Mouse (Mus musculus): ENCODE results near the gene Tmc6. TPM values are rescaled to one million over a fixed set of nuclear protein-coding genes. Genes with fewer than 3 reads are reported as not detected.
A peak's percentile ranks its signal among the peaks of the same experiment; 100 is the strongest.

The Tmc6 gene
- polyA plus RNA-seq, 1 experiment from 2014 or later: 20.2 TPM

DNA sequence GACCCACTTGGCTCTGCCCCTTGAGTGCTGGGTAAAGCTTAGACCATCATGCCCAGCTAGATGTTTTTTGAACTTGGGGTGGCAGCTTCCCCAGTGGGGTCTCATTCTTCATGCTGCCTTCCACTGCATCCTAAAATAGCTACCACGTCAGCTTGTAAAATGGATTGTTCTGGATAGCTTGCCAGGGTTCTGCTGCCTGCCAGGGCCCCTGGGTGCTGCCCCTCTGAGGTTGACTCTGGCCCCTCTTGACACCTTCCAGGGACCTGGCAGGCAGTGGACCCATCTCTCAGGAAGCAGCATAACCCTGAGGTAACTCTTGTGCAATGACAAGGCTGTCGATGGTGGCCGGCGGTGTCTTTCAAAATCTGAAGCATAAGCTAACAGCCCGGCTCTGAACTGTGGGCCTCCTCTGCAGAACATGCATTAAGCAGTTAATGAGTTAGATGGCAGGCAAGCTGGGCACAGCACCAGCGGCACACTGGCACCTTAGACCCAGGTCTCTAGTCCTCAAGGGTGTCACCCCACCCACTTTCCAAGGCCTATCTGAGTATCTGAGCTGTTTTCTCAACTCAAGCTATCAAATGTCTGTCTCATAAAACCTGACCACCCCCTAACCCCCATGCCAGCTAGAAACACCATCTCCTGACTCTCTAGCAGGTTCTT is 32.8 kb upstream of the Tmc6 start:
- TF ChIP-seq CTCF (IDR thresholded peaks at IDR 0.05; ENCODE audit: low read depth) (no peak), EP300 (IDR thresholded peaks at IDR 0.05; ENCODE audit: low read depth) (no peak)
- Histone ChIP-seq H3K27me3 (ENCODE audit: insufficient read depth, low read length) (no peaks in the 10 kb centered on the region), H3K4me1 (ENCODE audit: insufficient read depth) (peaks cover 19% of the 10 kb centered on the region), H3K4me2 (ENCODE audit: low read depth, low read length) (no peak overlapping the region), H3K9ac (replicated peaks) (no peak overlapping the region), H3K9me3 (ENCODE audit: low read length) (no peaks in the 10 kb centered on the region), H3K27ac (ENCODE audit: low read depth) (peak overlapping the region; percentile 58; the same call in 1 of the 2 replicates), H3K4me3 (ENCODE audit: low read depth, low read length) (no peak overlapping the region), H3K36me3 (replicated peaks; ENCODE audit: insufficient read depth, low read length) (peaks cover 82% of the 10 kb centered on the region)
- DNase-seq (no peak), ATAC-seq (no peak)
- WGBS (ENCODE audit: insufficient replicate concordance): 64% methylated on average over 6 of the region's 6 CpGs

- TF ChIP-seq EP300 (IDR thresholded peaks at IDR 0.05; ENCODE audit: low read depth) (no peak), CTCF (IDR thresholded peaks at IDR 0.05; ENCODE audit: low read depth) (no peak)
- H3K9ac ChIP-seq (replicated peaks): no peak overlapping the region
- peaks cover 73% of the 10 kb centered on the region for H3K36me3 ChIP-seq (replicated peaks; ENCODE audit: insufficient read depth, low read length)
- WGBS (ENCODE audit: insufficient replicate concordance): 49% methylated on average over 5 of the region's 5 CpGs
- peak overlapping the region; percentile 45; the same call in 1 of the 2 replicates for H3K27ac ChIP-seq (ENCODE audit: low read depth)
- ATAC-seq (no peak), DNase-seq (no peak)
- no peaks in the 10 kb centered on the region for H3K9me3 ChIP-seq (ENCODE audit: low read length)
- H3K27me3 ChIP-seq (ENCODE audit: insufficient read depth, low read length): no peaks in the 10 kb centered on the region
- H3K4me2 ChIP-seq (ENCODE audit: low read depth, low read length): no peak overlapping the region
- H3K4me3 ChIP-seq (ENCODE audit: low read depth, low read length): no peak overlapping the region
- peaks cover 22% of the 10 kb centered on the region for H3K4me1 ChIP-seq (ENCODE audit: insufficient read depth)
Measured at GRCm38 (mm10) chr11:117813867-117814266, 31.9 kb upstream of the Tmc6 start.

DNA sequence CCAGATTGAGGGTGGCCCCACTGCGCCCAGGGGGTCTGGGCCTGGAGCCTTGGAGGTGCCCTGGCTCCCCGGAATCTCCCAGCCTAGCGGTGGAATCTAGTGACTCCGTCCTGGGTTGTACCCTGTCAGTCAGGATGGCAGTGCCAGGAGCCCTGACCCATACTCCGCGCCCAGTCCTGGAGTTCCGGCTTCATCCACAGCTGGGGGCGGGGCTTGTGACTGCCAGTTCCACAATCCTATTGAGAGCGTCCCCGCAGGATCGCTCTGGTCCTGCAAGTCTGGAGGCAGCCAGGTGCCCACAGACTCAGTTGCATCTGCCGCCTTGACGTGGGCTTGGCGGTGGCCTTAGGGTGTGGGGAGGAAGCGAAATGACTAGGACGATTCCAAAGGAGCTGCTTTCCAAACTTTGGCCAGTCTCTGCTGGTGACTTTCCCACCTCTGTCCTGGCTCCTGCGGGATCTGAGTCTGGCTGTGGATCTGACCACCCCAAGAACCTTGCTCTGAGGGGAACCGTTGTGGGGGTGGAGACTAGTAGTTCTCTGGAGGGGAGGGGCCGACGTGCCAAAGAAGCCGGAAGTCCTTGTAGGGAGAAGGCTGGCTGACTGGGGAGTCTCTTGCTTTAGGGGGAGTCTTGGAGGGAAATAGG is 28.5 kb upstream of the Tmc6 start:
- TF ChIP-seq EP300 (IDR thresholded peaks at IDR 0.05; ENCODE audit: low read depth): no peak
- TF ChIP-seq CTCF (IDR thresholded peaks at IDR 0.05; ENCODE audit: low read depth): peak; percentile 75
- H3K4me3 ChIP-seq (ENCODE audit: low read depth, low read length): peak overlapping the region; percentile 96
- ATAC-seq (peak; percentile 85), DNase-seq (peak; percentile 94)
- H3K4me1 ChIP-seq (ENCODE audit: insufficient read depth): peaks cover 22% of the 10 kb centered on the region
- peaks cover 51% of the 10 kb centered on the region for H3K36me3 ChIP-seq (replicated peaks; ENCODE audit: insufficient read depth, low read length)
- peak overlapping the region; percentile 95 for H3K9ac ChIP-seq (replicated peaks)
- no peaks in the 10 kb centered on the region for H3K27me3 ChIP-seq (ENCODE audit: insufficient read depth, low read length)
- WGBS (ENCODE audit: insufficient replicate concordance): under 1% methylated on average over 21 of the region's 21 CpGs
- H3K4me2 ChIP-seq (ENCODE audit: low read depth, low read length): peak overlapping the region; percentile 99
- H3K9me3 ChIP-seq (ENCODE audit: low read length): no peaks in the 10 kb centered on the region
- peak overlapping the region; percentile 92 for H3K27ac ChIP-seq (ENCODE audit: low read depth)

GRCm38 (mm10) chr11:117809407-117810311 is 27.7 kb upstream of the Tmc6 start, which contains the start of the genes Gm20708 and Syngr2:
Gene Gm20708 (plus strand): TSS chr11:117809668.
Gene Syngr2 (plus strand): TSS chr11:117809668.
- ATAC-seq (peak; percentile 69), DNase-seq (peak; percentile 88)
- Histone ChIP-seq H3K4me1 (ENCODE audit: insufficient read depth) (peaks cover 22% of the 10 kb centered on the region), H3K36me3 (replicated peaks; ENCODE audit: insufficient read depth, low read length) (peaks cover 43% of the 10 kb centered on the region), H3K9ac (replicated peaks) (peak within 1 kb of the TSS; percentile 95), H3K4me2 (ENCODE audit: low read depth, low read length) (peak within 1 kb of the TSS; percentile 99), H3K4me3 (ENCODE audit: low read depth, low read length) (peak within 1 kb of the TSS; percentile 96), H3K27me3 (ENCODE audit: insufficient read depth, low read length) (no peaks in the 10 kb centered on the region), H3K27ac (ENCODE audit: low read depth) (peak within 1 kb of the TSS; percentile 92), H3K9me3 (ENCODE audit: low read length) (no peaks in the 10 kb centered on the region)
- under 1% methylated on average over 65 of the region's 75 CpGs for WGBS (ENCODE audit: insufficient replicate concordance)
- TF ChIP-seq EP300 (IDR thresholded peaks at IDR 0.05; ENCODE audit: low read depth): no peak
- no peak for TF ChIP-seq CTCF (IDR thresholded peaks at IDR 0.05; ENCODE audit: low read depth)

DNA sequence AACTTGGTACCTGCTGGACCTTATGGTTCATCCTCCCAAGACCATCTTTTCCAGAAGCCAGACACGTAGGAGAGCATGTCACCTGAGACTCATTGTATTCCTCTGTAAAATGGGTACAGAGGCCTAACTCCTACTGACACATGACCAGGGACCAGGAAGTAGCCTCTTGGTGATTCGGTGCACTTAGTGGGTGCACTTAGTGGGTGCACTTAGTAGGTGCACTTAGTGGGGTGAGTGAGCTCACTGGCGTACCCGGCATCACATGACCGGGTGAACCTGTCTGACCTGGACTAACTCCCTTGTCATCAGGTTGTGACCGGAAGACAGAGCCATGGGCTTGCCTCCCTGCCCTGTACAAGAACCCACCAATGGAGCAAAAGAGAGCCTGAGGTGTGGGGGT is 24.8 kb upstream of the Tmc6 start:
- Histone ChIP-seq H3K4me1 (ENCODE audit: insufficient read depth) (peaks cover 14% of the 10 kb centered on the region), H3K36me3 (replicated peaks; ENCODE audit: insufficient read depth, low read length) (peaks cover 22% of the 10 kb centered on the region), H3K9me3 (ENCODE audit: low read length) (no peaks in the 10 kb centered on the region), H3K27me3 (ENCODE audit: insufficient read depth, low read length) (no peaks in the 10 kb centered on the region), H3K27ac (ENCODE audit: low read depth) (no peak overlapping the region), H3K9ac (replicated peaks) (no peak overlapping the region), H3K4me3 (ENCODE audit: low read depth, low read length) (no peak overlapping the region), H3K4me2 (ENCODE audit: low read depth, low read length) (no peak overlapping the region)
- ATAC-seq: no peak
- no peak for DNase-seq
- 92% methylated on average over 6 of the region's 6 CpGs for WGBS (ENCODE audit: insufficient replicate concordance)
- no peak for TF ChIP-seq EP300 (IDR thresholded peaks at IDR 0.05; ENCODE audit: low read depth)
- no peak for TF ChIP-seq CTCF (IDR thresholded peaks at IDR 0.05; ENCODE audit: low read depth)

Measured in liver, postnatal 0 days (tissue).